Mouse (Mus musculus) myocyte (in vitro differentiated cells): ENCODE results near the gene Il17d.

Source experiments
- MAX ChIP-seq: IDR thresholded peaks from one replicate; pipeline ENCODE4 v1.6.1; 2011; ENCODE audit warnings: low read depth, mild to moderate bottlenecking, control low read depth
- MYOD1 ChIP-seq, 3 experiments: IDR thresholded peaks; one replicate each; pipeline ENCODE4 v1.6.1; 2011; ENCODE audit warnings: control low read depth in 2 of 3, low read depth in 2 of 3, mild to moderate bottlenecking in 2 of 3, moderate library complexity in 1 of 3; ENCODE audit not compliant: insufficient read length in 2 of 3, control insufficient read depth in 1 of 3
- MYOG ChIP-seq, 3 experiments: IDR thresholded peaks; one replicate each; pipeline ENCODE4 v1.6.1; 2011; ENCODE audit warnings: control low read depth in 2 of 3, low read depth in 2 of 3, mild to moderate bottlenecking in 2 of 3; ENCODE audit not compliant: insufficient read length in 2 of 3, control insufficient read depth in 1 of 3, insufficient read depth in 1 of 3
- POLR2A ChIP-seq: IDR thresholded peaks from one replicate; pipeline ENCODE4 v1.6.1; 2011; ENCODE audit warnings: low read depth, mild to moderate bottlenecking, control low read depth, moderate library complexity; ENCODE audit not compliant: insufficient read length
- REST ChIP-seq: IDR thresholded peaks from one replicate; pipeline ENCODE4 v1.6.1; 2011; ENCODE audit warnings: mild to moderate bottlenecking, control low read depth, moderate library complexity; ENCODE audit not compliant: insufficient read depth, insufficient read length
- SRF ChIP-seq: IDR thresholded peaks from one replicate; pipeline ENCODE4 v1.6.1; 2011; ENCODE audit warnings: low read depth; ENCODE audit not compliant: control insufficient read depth, insufficient read length
- TCF12 ChIP-seq: IDR thresholded peaks from one replicate; pipeline ENCODE4 v1.6.1; 2011; ENCODE audit warnings: mild to moderate bottlenecking, control low read depth; ENCODE audit not compliant: poor library complexity, insufficient read depth, severe bottlenecking
- USF1 ChIP-seq: IDR thresholded peaks from one replicate; pipeline ENCODE4 v1.6.1; 2011; ENCODE audit warnings: low read depth, mild to moderate bottlenecking, control low read depth, moderate library complexity

- TF ChIP-seq MYOD1 (IDR thresholded peaks at IDR 0.05; ENCODE audit: control insufficient read depth in 1 of 3, insufficient read length in 2 of 3, low read depth in 2 of 3) (no peak), POLR2A (no peak), MAX (no peak), USF1 (no peak), MYOG (IDR thresholded peaks at IDR 0.05; ENCODE audit: control insufficient read depth in 1 of 3, insufficient read depth in 1 of 3, insufficient read length in 2 of 3, low read depth in 2 of 3) (no peak), SRF (no peak), TCF12 (no peak), REST (no peak)
These were observed 51.9 kb downstream of the Il17d start for GRCm38 (mm10) chr14:57576364-57577060.
